Mouse (Mus musculus) cerebellum, postnatal 10 days (tissue): Measurements from ENCODE around the gene Psg16.
"Not testable (repeated sequence)": the region's sequence is repeated elsewhere in the genome, so short reads cannot be mapped to it uniquely, and the experiment has no call there.

Experiments
- DNase-seq, 2 experiments: peaks; one replicate each; pipeline ENCODE4 v3.0.0; 2021; ENCODE audit warnings: mixed read lengths in 2 of 2

Gene Psg16

GRCm38 (mm10) chr7:17056081-17056581, 17.7 kb upstream of the Psg16 start:
- peak; percentile 87 to 88 for DNase-seq

- peak; percentile 62 to 66 for DNase-seq
Observed at GRCm38 (mm10) chr7:17056601-17057523, 17.0 kb upstream of the Psg16 start.

- peak; percentile 59 to 72 for DNase-seq
Observed at GRCm38 (mm10) chr7:17058071-17058689, 15.7 kb upstream of the Psg16 start.

GRCm38 (mm10) chr7:17058816-17059462, 14.9 kb upstream of the Psg16 start:
- peak; percentile 47 for DNase-seq

- DNase-seq, result no peak
Observed at GRCm38 (mm10) chr7:17059463-17059844, 14.4 kb upstream of the Psg16 start.

DNA sequence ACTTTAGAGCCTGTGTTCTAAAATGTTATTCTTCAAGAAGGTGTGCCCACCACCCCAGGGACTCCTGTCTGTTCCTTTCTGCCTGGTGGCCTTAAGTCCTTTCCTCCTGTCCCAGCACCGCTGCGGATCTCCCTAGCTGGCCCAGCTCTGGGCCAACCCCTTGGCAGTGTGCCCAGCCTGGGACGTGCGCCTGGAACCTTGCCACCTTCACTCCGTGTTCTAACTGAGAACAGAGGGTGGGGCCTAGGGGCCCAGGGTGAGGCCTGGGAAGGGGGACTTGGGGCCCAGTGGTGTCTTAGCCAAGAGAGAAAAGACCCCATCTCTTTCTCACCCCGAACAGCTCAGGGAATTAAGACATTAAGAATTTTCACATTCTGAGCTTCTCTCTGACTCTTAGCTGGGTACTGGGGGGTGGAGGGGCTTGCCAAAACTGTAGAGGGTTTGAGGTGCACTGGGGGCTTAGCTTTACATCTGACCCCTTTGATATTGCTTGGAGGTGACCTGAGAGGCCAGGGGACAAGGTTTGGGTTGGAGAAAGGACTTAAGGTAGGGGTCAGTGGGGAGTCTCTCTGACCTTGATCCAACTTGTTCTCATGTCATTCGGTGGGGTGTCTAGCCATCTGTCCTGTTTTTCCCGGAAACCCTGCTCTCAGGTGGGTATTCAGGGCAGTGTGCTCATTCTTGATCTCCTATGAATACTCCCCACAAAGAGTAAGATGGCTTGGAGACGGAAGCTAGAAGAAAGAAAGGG, 13.6 kb upstream of the Psg16 start:
- DNase-seq, result peak; percentile 94 to 95

GRCm38 (mm10) chr7:17060782-17061605, 12.8 kb upstream of the Psg16 start:
- peak; percentile 67 to 71 for DNase-seq

GRCm38 (mm10) chr7:17062389-17062788, 11.5 kb upstream of the Psg16 start, which contains the start of gene Hif3a:
Gene Hif3a (minus strand): TSS chr7:17062427.
- DNase-seq, result peak; percentile 75 to 83

DNA sequence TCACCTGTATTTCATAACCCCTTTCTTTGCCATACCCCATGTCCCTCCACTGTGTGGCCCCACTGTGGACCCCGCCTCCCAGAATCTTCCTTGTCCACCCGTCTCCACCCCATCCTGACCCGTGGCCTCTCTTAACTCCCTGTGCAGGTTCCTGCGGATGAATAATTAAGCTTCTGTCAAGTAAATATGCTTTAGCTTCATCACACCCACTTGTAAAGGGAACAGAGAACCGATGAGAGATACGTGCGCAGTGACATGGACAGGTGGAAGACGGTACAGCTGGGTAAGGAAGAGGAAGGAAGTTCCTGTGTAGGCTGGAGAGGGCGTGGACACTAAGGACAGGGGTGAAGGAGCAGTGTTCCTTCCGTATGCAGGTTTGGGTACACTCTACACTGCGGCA, 11.0 kb upstream of the Psg16 start:
- DNase-seq, result no peak

- DNase-seq, result no peak
Observed at GRCm38 (mm10) chr7:17065620-17066019, 8.2 kb upstream of the Psg16 start.

DNA sequence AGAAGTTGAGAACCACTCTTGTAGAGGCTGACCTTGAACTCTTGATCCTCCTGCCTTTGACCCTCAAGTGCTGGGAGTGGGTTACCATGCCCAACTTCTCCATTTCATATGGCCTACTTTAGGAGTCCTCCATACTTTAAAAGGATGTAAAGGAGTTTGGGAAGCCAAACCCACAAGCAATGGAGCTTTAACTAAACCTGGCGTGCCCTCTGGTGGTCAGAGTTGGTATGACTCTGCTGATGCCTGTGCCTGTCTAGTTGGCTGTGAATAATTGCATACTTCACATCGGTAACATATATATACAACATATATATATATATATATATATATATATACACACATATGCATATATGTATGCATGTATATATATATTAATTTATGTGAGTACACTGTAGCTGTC, 7.4 kb upstream of the Psg16 start:
- peak; percentile 91 to 95 for DNase-seq

DNA sequence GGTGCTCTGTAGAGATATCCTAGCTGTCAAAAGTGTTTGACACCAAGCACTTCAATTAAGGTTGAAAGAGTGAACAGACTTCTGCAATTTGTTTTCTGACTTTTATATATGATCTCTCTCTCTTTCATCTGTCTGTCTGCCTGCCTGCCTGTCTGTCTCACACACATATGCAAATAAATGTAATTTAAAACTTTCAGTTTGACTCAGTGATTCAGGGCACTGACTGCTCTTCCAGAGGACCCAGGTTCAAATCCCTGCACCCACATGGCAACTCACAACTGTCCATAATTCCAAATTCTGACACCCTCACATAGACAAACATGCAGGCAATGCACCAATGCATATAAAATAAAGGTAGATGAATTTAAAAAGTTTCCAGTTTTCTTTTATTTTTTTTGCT, 6.8 kb upstream of the Psg16 start:
- DNase-seq, result no peak

GRCm38 (mm10) chr7:17067651-17068050, 6.2 kb upstream of the Psg16 start:
- DNase-seq, result not testable (repeated sequence)

DNA sequence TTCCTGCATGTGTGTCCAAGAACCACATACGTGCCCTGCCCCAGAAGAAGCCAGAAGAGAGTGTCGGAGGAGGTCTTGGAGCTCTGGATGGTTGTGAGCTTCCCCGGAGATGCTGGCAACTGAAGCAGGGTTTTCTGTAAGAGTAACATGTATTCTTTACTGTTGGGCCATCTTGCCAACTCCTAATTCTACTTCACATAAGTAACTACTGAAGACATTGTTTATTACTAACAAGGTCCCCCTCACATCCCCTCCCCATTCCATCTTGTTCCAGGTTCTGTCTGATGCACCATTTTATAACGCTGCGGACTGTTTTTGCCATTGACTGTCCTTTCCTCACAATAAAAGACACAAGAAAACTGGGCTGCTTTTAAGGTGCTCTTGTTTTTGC, 332 bp upstream of the Psg16 start:
- DNase-seq, result peak in 1 of 2 experiments; percentile 16

DNA sequence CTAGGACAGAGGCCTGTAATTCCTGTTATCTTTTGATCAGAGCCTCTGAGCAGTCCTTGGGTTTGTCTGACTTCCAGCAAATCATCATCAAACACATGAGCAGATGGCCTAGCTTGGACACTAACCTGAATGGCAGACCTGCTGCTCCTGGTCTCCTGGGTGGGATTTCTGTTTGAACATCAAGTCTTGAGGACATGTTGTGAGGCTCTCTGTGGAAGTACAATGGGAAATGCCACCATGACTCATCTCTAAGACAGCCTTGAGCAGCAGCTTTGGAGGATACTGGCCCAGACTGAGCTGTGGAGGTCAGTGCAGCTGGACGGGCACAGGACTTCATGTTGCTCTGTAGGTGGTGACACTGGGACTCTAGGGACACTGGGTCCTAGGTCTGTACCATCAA, 2.7 kb downstream of the Psg16 start:
- peak in 1 of 2 experiments; percentile 24 for DNase-seq

- peak; percentile 39 to 66 for DNase-seq
Observed at GRCm38 (mm10) chr7:17078076-17078654, 4.3 kb downstream of the Psg16 start.

DNA sequence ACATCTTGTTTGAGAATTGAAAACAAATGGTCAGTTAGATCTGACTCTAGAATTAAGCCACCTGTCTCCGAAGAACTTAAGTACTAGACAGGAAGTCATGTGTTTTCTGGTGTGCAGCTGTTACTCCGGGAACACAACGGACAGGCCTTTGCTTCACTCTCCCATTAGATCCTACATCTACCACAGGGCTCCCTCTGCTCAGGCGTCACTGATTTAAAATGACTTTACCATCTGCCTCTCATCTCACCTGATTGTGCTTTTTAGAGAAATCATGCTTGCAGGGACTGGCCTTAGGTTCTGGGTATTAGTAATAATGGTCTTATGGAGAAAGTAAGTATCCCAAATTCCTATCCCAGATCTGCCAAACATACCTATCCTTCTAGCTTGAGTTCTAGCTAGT, 8.9 kb downstream of the Psg16 start:
- peak in 1 of 2 experiments; percentile 41 for DNase-seq

GRCm38 (mm10) chr7:17087731-17088130, 13.9 kb downstream of the Psg16 start:
- DNase-seq, result no peak

GRCm38 (mm10) chr7:17090058-17090585, 16.3 kb downstream of the Psg16 start:
- DNase-seq, result peak; percentile 42

DNA sequence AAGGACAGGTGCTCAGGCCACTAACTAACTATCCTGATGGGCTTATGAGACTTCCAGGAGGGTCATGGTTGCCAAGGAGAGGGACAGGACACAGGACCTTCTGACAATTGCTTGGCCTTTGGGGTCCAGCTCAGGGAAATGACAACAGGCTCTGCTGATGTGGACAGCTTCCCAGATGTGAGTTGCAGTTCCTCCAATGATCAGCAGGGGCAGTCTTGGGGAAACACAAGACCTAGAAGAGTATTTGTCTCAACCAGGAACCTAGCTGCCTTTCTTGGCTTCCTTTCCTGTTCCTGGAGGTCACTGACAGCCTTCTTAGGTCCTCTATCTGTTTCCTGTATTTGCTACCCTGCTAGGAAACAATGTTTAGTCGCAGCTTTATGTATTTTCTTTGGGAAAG, 17.4 kb downstream of the Psg16 start:
- DNase-seq, result no peak

GRCm38 (mm10) chr7:17101631-17102030, 27.8 kb downstream of the Psg16 start:
- not testable (repeated sequence) for DNase-seq
